Mouse (Mus musculus): ENCODE data around the gene Mthfd1l. TPM values are rescaled to one million over a fixed set of nuclear protein-coding genes. Genes with fewer than 3 reads are reported as not detected.

Mthfd1l gene
- 0.34 TPM for polyA plus RNA-seq (2014; fragmentation: Illumina TruSeq; extraction: RNeasy Lipid Tissue Mini Kit (QIAGEN cat#74804); ENCODE audit: low read depth, low replicate concordance)

DNA sequence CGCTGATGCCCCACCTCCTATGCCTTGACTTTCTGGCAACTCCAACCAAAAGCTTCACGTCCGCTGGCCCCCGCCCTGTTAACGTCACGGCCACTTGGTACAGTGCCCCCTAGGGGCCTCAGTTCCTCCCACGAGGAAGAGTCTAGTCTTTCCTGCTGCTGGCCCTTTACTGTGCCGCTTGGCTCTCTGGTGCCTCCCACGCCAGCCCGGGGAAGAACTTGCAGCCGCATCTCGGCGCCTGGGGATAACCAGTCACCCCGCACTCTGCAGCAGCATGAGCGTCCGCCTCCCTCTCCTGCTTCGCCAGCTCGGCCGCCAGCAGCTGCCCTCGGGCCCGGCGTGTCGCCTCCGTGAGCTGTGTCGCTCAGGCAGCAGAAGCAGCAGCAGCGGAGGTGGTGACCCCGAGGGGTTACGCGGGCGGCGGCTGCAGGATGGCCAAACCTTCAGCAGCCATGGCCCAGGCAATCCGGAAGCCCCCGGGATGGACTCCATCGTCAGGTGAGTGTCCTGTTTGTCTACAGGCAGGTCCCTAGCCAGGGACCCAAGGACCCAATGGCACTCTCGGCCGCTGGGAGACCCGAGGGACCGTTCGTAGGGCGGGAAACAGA is at the start of gene Mthfd1l:
Gene Mthfd1l (plus strand): TSS at position 138 of the 608 bp plus-strand sequence.

Other genes with a start within 250 kb of the Mthfd1l start
- 3.7 TPM for gene Plekhg1, start 232.8 kb upstream of the Mthfd1l start, polyA plus RNA-seq (2014; fragmentation: Illumina TruSeq; extraction: RNeasy Lipid Tissue Mini Kit (QIAGEN cat#74804); ENCODE audit: low read depth, low replicate concordance)

All from liver, adult 10 weeks (tissue).